Mouse (Mus musculus): ENCODE data around the gene Ust.

The Ust gene

DNA sequence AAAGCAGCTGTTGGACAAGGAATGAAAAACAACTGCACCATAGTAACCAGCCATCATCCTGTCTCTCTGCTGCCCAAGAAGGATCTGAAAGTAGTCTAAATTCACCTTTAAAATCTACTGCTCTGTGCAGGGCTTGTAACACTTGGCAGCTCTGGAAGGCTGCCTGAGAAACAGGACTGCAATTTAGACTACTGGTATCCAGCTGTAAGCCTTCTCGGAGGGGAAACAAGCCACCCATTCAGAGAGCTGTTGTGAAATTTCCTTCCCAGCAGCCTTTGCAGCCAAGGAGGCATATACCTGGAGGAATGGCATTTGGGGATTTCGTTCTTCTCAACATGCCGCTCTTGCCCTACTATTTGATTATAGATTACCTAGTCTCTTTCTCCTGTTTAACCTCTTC, 345.6 kb downstream of the Ust start:
- DNase-seq: no peak

DNA sequence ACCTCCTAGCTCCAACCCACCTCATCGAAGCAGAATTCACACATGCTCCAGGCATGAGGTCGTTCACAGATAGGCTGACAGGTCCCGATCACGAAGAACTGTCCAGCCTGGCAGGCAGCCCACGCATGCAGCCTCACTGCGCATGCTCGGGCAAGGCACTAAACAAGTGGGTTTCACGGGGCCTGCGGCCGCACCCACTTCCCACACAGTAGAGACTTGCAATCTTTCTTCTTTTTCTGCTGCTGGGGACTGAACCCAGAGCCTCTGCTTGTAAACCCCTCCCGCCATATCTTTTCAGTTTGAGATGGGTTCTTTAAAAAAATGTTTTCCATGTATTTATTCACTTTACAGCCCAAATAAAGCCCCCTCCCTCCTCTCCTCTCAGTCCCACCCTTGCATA, 347.1 kb downstream of the Ust start:
- no peak for DNase-seq
